29 mouse cellular contexts compared by ENCODE assay signal in genomic region chr5:129918752-129919151, GRCm38 (mm10). TPM values are rescaled to one million over a fixed set of nuclear protein-coding genes. Genes with fewer than 3 reads are reported as not detected.
DNase-seq lines count a peak whose midpoint lies in the region; ATAC-seq and TF ChIP-seq lines count a peak whose summit lies in the region.
"Had no signal": no experiment of that assay in that cellular context is flagged by ENCODE, and none has a peak within 500 bp of the region (broad histone marks: within the 10 kb centered on the region; RNA-seq: fewer than 3 reads in every experiment).

No protein-coding gene starts in this region.

- TF ChIP-seq EP300 in lung, postnatal 0 days (IDR thresholded peaks at IDR 0.05): no peak

- TF ChIP-seq POLR2A in thymus, adult 2 months (IDR thresholded peaks at IDR 0.05; ENCODE audit: control insufficient read depth, extremely low read depth, insufficient read depth, low read length, poor library complexity): no peak

- TF ChIP-seq CTCF in lung, postnatal 0 days (IDR thresholded peaks at IDR 0.05): 0 out of 2 replicates have a peak, but pooled peaks have one; percentile 14
- no peak for TF ChIP-seq CTCF in G1E (IDR thresholded peaks at IDR 0.05; ENCODE audit: low read depth, low read length)
- TF ChIP-seq CTCF in thymus, adult 2 months (IDR thresholded peaks at IDR 0.05; ENCODE audit: borderline replicate concordance, control insufficient read depth, extremely low read depth, insufficient read depth, low read length, poor library complexity): no peak

- H3K4me3 ChIP-seq in kidney, embryonic 15.5 days (replicated peaks): no peak overlapping the region
- no peak overlapping the region for H3K4me3 ChIP-seq in lung, postnatal 0 days (ENCODE audit: low read depth, low read length)
- peak overlapping the region; percentile 33; the same call in 1 of the 2 replicates for H3K4me3 ChIP-seq in G1E (ENCODE audit: low read depth, low read length)
- H3K4me3 ChIP-seq in thymus, adult 2 months (ENCODE audit: control insufficient read depth, insufficient read depth, low read length): no peak overlapping the region
- H3K4me3 ChIP-seq: forebrain, embryonic 10.5 days; hindbrain, embryonic 15.5 days; left cerebral cortex, adult 2 months; myocyte; neural tube, embryonic 13.5 days had no signal

- no peak overlapping the region for H3K4me2 ChIP-seq in kidney, embryonic 15.5 days
- H3K4me2 ChIP-seq in lung, postnatal 0 days (replicated peaks; ENCODE audit: low read depth, low read length): no peak overlapping the region
- H3K4me2 ChIP-seq: heart, embryonic 11.5 days; hindbrain, embryonic 15.5 days; lung, embryonic 14.5 days; neural tube, embryonic 13.5 days had no signal

- H3K27ac ChIP-seq in kidney, embryonic 15.5 days: no peak overlapping the region
- no peak overlapping the region for H3K27ac ChIP-seq in lung, postnatal 0 days (ENCODE audit: low read length)
- H3K27ac ChIP-seq in thymus, adult 2 months (ENCODE audit: control insufficient read depth, insufficient read depth, low read length): no peak overlapping the region
- H3K27ac ChIP-seq: forebrain, embryonic 10.5 days; hindbrain, embryonic 15.5 days; left cerebral cortex, adult 2 months; neural tube, embryonic 13.5 days had no signal

- no peak for ATAC-seq in kidney, embryonic 15.5 days (replicated peaks; ENCODE audit: low FRiP score)
- no peak for ATAC-seq in lung, postnatal 0 days
- ATAC-seq in G1E (ENCODE audit: extremely low read depth, insufficient number of reproducible peaks, low FRiP score, poor library complexity, severe bottlenecking): 0 out of 2 replicates have a peak, but pooled peaks have one; percentile 51
- ATAC-seq: activated CD4-positive, CD25-positive, alpha-beta regulatory T cell, adult 4 months; forebrain, embryonic 16.5 days; midbrain, embryonic 16.5 days; Patski had no signal

- H3K9me3 ChIP-seq in kidney, embryonic 15.5 days (replicated peaks): no peaks in the 10 kb centered on the region
- H3K9me3 ChIP-seq in lung, postnatal 0 days (ENCODE audit: low read length): no peaks in the 10 kb centered on the region
- no peaks in the 10 kb centered on the region for H3K9me3 ChIP-seq in G1E (replicated peaks)
- H3K9me3 ChIP-seq: forebrain, embryonic 10.5 days; hindbrain, embryonic 15.5 days; neural tube, embryonic 13.5 days had no signal

- H3K36me3 ChIP-seq in kidney, embryonic 15.5 days: no peaks in the 10 kb centered on the region
- H3K36me3 ChIP-seq in lung, postnatal 0 days (ENCODE audit: insufficient read depth, low read length): no peaks in the 10 kb centered on the region
- H3K36me3 ChIP-seq in G1E (replicated peaks): no peaks in the 10 kb centered on the region
- no peaks in the 10 kb centered on the region for H3K36me3 ChIP-seq in thymus, adult 2 months (ENCODE audit: control insufficient read depth, insufficient read depth, low read length)
- H3K36me3 ChIP-seq: forebrain, embryonic 10.5 days; hindbrain, embryonic 15.5 days; neural tube, embryonic 13.5 days had no signal

- 84% methylated on average over 9 of the region's 9 CpGs for WGBS in kidney, embryonic 15.5 days
- WGBS in lung, postnatal 0 days: 71% methylated on average over 9 of the region's 9 CpGs
- WGBS in thymus, adult 2 months: 90% methylated on average over 9 of the region's 9 CpGs

- no peaks in the 10 kb centered on the region for H3K4me1 ChIP-seq in kidney, embryonic 15.5 days
- no peaks in the 10 kb centered on the region for H3K4me1 ChIP-seq in lung, postnatal 0 days (ENCODE audit: insufficient read depth, low read depth, low read length)
- H3K4me1 ChIP-seq in G1E (ENCODE audit: insufficient read depth, low read depth, low read length): peaks cover 32% of the 10 kb centered on the region
- H3K4me1 ChIP-seq in thymus, adult 2 months (replicated peaks; ENCODE audit: control insufficient read depth, insufficient read depth, low read length): no peaks in the 10 kb centered on the region
- H3K4me1 ChIP-seq: forebrain, embryonic 10.5 days; hindbrain, embryonic 15.5 days; neural tube, embryonic 13.5 days had no signal

- DNase-seq in kidney, adult 18-20 months: peak; percentile 14
- no peak for DNase-seq in lung, postnatal 0 days (ENCODE audit: low spot score)
- DNase-seq in lung, postnatal 14 days: no peak
- DNase-seq in G1E (ENCODE audit: low spot score): no peak
- no peak for DNase-seq in right cerebral cortex, postnatal 4 days
- DNase-seq in thymus, adult 2 months: no peak
- DNase-seq: B cell, adult 2 months; cerebellum, adult 18-20 months; cerebellum, postnatal 14 days; gastrocnemius, postnatal 14 days; heart, adult 11 months; kidney, adult 9 months; lung, embryonic 14.5 days; lung, postnatal 4 days; retina, postnatal 1 day; right cerebral cortex, postnatal 25 days had no signal

- H3K27me3 ChIP-seq in kidney, embryonic 15.5 days: no peaks in the 10 kb centered on the region
- H3K27me3 ChIP-seq in lung, postnatal 0 days (replicated peaks; ENCODE audit: insufficient read depth, low read length): no peaks in the 10 kb centered on the region
- no peaks in the 10 kb centered on the region for H3K27me3 ChIP-seq in G1E (ENCODE audit: insufficient read depth, low read length)
- no peaks in the 10 kb centered on the region for H3K27me3 ChIP-seq in thymus, adult 2 months (ENCODE audit: control insufficient read depth, insufficient read depth, low read length)
- H3K27me3 ChIP-seq: CH12.LX; hindbrain, embryonic 15.5 days; neural tube, embryonic 13.5 days; Patski had no signal

- no peak overlapping the region for H3K9ac ChIP-seq in kidney, embryonic 15.5 days
- H3K9ac ChIP-seq in lung, postnatal 0 days (replicated peaks; ENCODE audit: low read depth): no peak overlapping the region
- H3K9ac ChIP-seq: hindbrain, embryonic 15.5 days; lung, embryonic 14.5 days; neural tube, embryonic 13.5 days had no signal

RNA-seq across cellular contexts. Expression of gene Nupr1l, which starts 10.4 kb away (rescaled TPM):
- polyA plus RNA-seq in kidney, embryonic 15.5 days (2015; fragmentation: Nextera tagmentation; extraction: Ambion mirVana): 3.6 and 4.2 TPM in 2 replicates
- polyA plus RNA-seq in lung, postnatal 0 days (2015; fragmentation: Nextera tagmentation; extraction: Ambion mirVana): 5.5 and 6.2 TPM in 2 replicates
- 4.0 and 11.2 TPM in 2 replicates for total RNA-seq in G1E (2014; fragmentation: Nextera tagmentation)
- 4.0 and 8.7 TPM in 2 replicates for total RNA-seq in G1E (2017)
- polyA plus RNA-seq in G1E (2012): 1.2 TPM in 2 replicates
- polyA plus RNA-seq in thymus, adult 2 months (2012; rRNA removed): 3.4 and 3.5 TPM in 2 replicates
- polyA plus RNA-seq: activated CD4-positive, CD25-positive, alpha-beta regulatory T cell, adult 4 months had no signal

RNA-seq across cellular contexts. Expression of gene Phkg1, which starts 20.4 kb away (rescaled TPM):
- 0.27 and 0.31 TPM in 2 replicates for polyA plus RNA-seq in kidney, embryonic 15.5 days (2015; fragmentation: Nextera tagmentation; extraction: Ambion mirVana)
- polyA plus RNA-seq in lung, postnatal 0 days (2015; fragmentation: Nextera tagmentation; extraction: Ambion mirVana): 0.08 and 0.10 TPM in 2 replicates
- total RNA-seq in G1E (2014; fragmentation: Nextera tagmentation) (not detected in 2 replicates), G1E (2017) (0.33 and 0.46 TPM in 2 replicates)
- polyA plus RNA-seq in G1E (2012): 0.03 TPM in 1 of 2 replicates, not detected in the other
- 1.3 and 3.6 TPM in 2 replicates for polyA plus RNA-seq in thymus, adult 2 months (2012; rRNA removed)
- polyA plus RNA-seq: stomach, embryonic 14.5 days had no signal

RNA-seq across cellular contexts. Expression of gene Vkorc1l1, which starts 23.0 kb away (rescaled TPM):
- polyA plus RNA-seq in kidney, embryonic 15.5 days (2015; fragmentation: Nextera tagmentation; extraction: Ambion mirVana): 26.3 and 30.2 TPM in 2 replicates
- 14.9 and 15.2 TPM in 2 replicates for polyA plus RNA-seq in lung, postnatal 0 days (2015; fragmentation: Nextera tagmentation; extraction: Ambion mirVana)
- total RNA-seq in G1E (2014; fragmentation: Nextera tagmentation) (122 and 152 TPM in 2 replicates), G1E (2017) (76.7 and 90.2 TPM in 2 replicates)
- polyA plus RNA-seq in G1E (2012): 21.6 and 24.1 TPM in 2 replicates
- 20.9 and 24.2 TPM in 2 replicates for polyA plus RNA-seq in thymus, adult 2 months (2012; rRNA removed)

RNA-seq across cellular contexts. Expression of gene Zbed5, which starts 23.2 kb away (rescaled TPM):
- polyA plus RNA-seq in kidney, embryonic 15.5 days (2015; fragmentation: Nextera tagmentation; extraction: Ambion mirVana): 6.4 and 7.1 TPM in 2 replicates
- polyA plus RNA-seq in lung, postnatal 0 days (2015; fragmentation: Nextera tagmentation; extraction: Ambion mirVana): 2.3 and 2.7 TPM in 2 replicates
- total RNA-seq in G1E (2014; fragmentation: Nextera tagmentation): 5.2 and 6.9 TPM in 2 replicates
- 0.99 and 1.4 TPM in 2 replicates for total RNA-seq in G1E (2017)
- 0.67 and 1.3 TPM in 2 replicates for polyA plus RNA-seq in G1E (2012)
- polyA plus RNA-seq in thymus, adult 2 months (2012; rRNA removed): 0.50 and 0.93 TPM in 2 replicates

RNA-seq across cellular contexts. Expression of gene Chchd2, which starts 31.5 kb away (rescaled TPM):
- polyA plus RNA-seq in kidney, embryonic 15.5 days (2015; fragmentation: Nextera tagmentation; extraction: Ambion mirVana): 984 and 1,043 TPM in 2 replicates
- polyA plus RNA-seq in lung, postnatal 0 days (2015; fragmentation: Nextera tagmentation; extraction: Ambion mirVana): 623 and 686 TPM in 2 replicates
- total RNA-seq in G1E (2014; fragmentation: Nextera tagmentation): 69.4 and 78.3 TPM in 2 replicates
- total RNA-seq in G1E (2017): 342 and 377 TPM in 2 replicates
- 586 and 747 TPM in 2 replicates for polyA plus RNA-seq in G1E (2012)
- 1,121 and 1,221 TPM in 2 replicates for polyA plus RNA-seq in thymus, adult 2 months (2012; rRNA removed)
